17 mouse cellular contexts compared by ENCODE assay signal in the genomic region with DNA sequence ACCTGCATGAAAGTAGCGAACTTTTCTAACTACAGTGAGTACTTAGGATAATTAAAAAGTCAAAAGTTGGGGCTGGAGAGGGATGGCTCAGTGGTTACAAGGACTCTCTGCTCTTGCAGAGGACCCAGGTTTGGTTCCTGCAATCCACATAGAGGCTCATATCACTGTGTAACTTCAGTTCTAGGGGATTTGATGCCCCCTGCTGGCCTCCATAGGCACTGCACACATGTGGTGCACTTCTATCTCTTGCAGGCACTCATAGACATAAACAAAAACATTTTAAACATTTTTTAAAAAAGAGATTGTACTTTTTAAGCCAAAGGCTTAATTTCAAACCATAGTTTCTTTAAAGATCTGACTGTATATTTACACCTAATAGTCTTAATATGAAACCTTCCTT.
A peak's percentile ranks its signal among the peaks of the same experiment; 100 is the strongest.
DNase-seq lines count a peak whose midpoint lies in the region; TF ChIP-seq lines count a peak whose summit lies in the region.
"Had no signal": no experiment of that assay in that cellular context is flagged by ENCODE, and none has a peak within 500 bp of the region (broad histone marks: within the 10 kb centered on the region; RNA-seq: fewer than 3 reads in every experiment).

No protein-coding gene starts in this region.

- H3K9me3 ChIP-seq in ES-E14 (ENCODE audit: control insufficient read depth, insufficient read depth, low read depth, low read length) = no peaks in the 10 kb centered on the region
- H3K9me3 ChIP-seq: embryonic facial prominence, embryonic 15.5 days; forebrain, embryonic 12.5 days; heart, embryonic 15.5 days had no signal

- in situ Hi-C loops in ES-E14 (cut with MboI; ENCODE audit: low sequenced_read_pairs in 2 of 2, unreplicated experiment in 2 of 2) = no loop called here

- no peak for DNase-seq in gastrocnemius, adult 2 months
- DNase-seq in gastrocnemius, postnatal 14 days = no peak
- DNase-seq in left cerebral cortex, adult 2 months (ENCODE audit: extremely low spot score in 1 of 2, low spot score in 2 of 2) = no peak
- no peak for DNase-seq in left cerebral cortex, adult 11 months (ENCODE audit: low spot score)
- DNase-seq in 3T3-L1 (ENCODE audit: low read depth, low spot score) (peak; percentile 5), ES-E14 (ENCODE audit: low read depth, low spot score) (peak; percentile 29)
- no peak for DNase-seq in cerebellum, adult 11-12 months
- no peak for DNase-seq in adrenal gland, postnatal 25 days
- DNase-seq: adrenal gland, postnatal 36 days; cerebellum, postnatal 14 days; embryo, embryonic 11 days; lung, adult 2 months; midbrain, embryonic 14.5 days; thymus, adult 2 months had no signal

- no peaks in the 10 kb centered on the region for H3K36me3 ChIP-seq in ES-E14 (ENCODE audit: control insufficient read depth, insufficient read depth, low read length, poor library complexity, severe bottlenecking)
- H3K36me3 ChIP-seq: embryonic facial prominence, embryonic 15.5 days; forebrain, embryonic 12.5 days; heart, embryonic 15.5 days had no signal

- peaks cover 3 to 4% of the 10 kb centered on the region in 2 experiments; a peak in 2 of 4 replicates for H3K4me1 ChIP-seq in ES-E14 (ENCODE audit: control insufficient read depth in 2 of 2, insufficient read depth in 2 of 2, low read length in 2 of 2, poor library complexity in 1 of 2)
- H3K4me1 ChIP-seq: embryonic facial prominence, embryonic 15.5 days; heart, embryonic 15.5 days had no signal

- no peak overlapping the region for H3K4me3 ChIP-seq in gastrocnemius, adult 2 months
- H3K4me3 ChIP-seq in left cerebral cortex, adult 2 months = no peak overlapping the region
- H3K4me3 ChIP-seq in ES-E14 (ENCODE audit: insufficient read depth in 1 of 2, low read depth in 1 of 2, low read length in 2 of 2, poor library complexity in 1 of 2, severe bottlenecking in 1 of 2) = no peak overlapping the region
- H3K4me3 ChIP-seq: embryonic facial prominence, embryonic 15.5 days; forebrain, embryonic 12.5 days; heart, embryonic 15.5 days had no signal

- intact Hi-C loops in gastrocnemius, adult 2 months (cut with DNase I) = no loop called here
- intact Hi-C loops in gastrocnemius, postnatal 14 days (cut with DNase I; ENCODE audit: low total_unique reads) = no loop called here
- intact Hi-C loops in left cerebral cortex, adult 2 months (cut with DNase I) = no loop called here

- H3K9ac ChIP-seq in ES-E14 (ENCODE audit: insufficient read depth, low read depth, low read length, poor library complexity, severe bottlenecking) = no peak overlapping the region
- H3K9ac ChIP-seq: embryonic facial prominence, embryonic 15.5 days; forebrain, embryonic 12.5 days; heart, embryonic 15.5 days had no signal

- H3K27ac ChIP-seq in gastrocnemius, adult 2 months = no peak overlapping the region
- H3K27ac ChIP-seq in left cerebral cortex, adult 2 months = no peak overlapping the region
- H3K27ac ChIP-seq in ES-E14 (ENCODE audit: insufficient read depth, low read depth, low read length, poor library complexity, severe bottlenecking) = no peak overlapping the region
- H3K27ac ChIP-seq: embryonic facial prominence, embryonic 15.5 days; forebrain, embryonic 12.5 days; heart, embryonic 15.5 days had no signal

- TF ChIP-seq CTCF in gastrocnemius, adult 2 months (IDR thresholded peaks at IDR 0.05) = peak; percentile 32; the same call in 1 of the 2 replicates
- TF ChIP-seq CTCF in left cerebral cortex, adult 2 months (IDR thresholded peaks at IDR 0.05) = peak; percentile 3

TF ChIP-seq in ES-E14, 5 proteins besides CTCF, POLR2A, EP300 and RAD21:
- no peak for TF ChIP-seq CHD2 (IDR thresholded peaks at IDR 0.05; ENCODE audit: low read depth, low read length)
- TF ChIP-seq ZC3H11A (IDR thresholded peaks at IDR 0.05; ENCODE audit: borderline replicate concordance, low read depth, low read length) = peak; percentile 56; the same call in 1 of the 2 replicates

Comparison
In these comparisons a context has a peak if more than half of its experiments do, and no peak if none do; other contexts are left out.
1. DNase-seq: peak in 3T3-L1 (single experiment) and ES-E14 (single experiment); none in gastrocnemius, adult 2 months (single experiment), gastrocnemius, postnatal 14 days (single experiment), left cerebral cortex, adult 2 months (0 of 2), left cerebral cortex, adult 11 months (single experiment), cerebellum, adult 11-12 months (single experiment) and adrenal gland, postnatal 25 days (single experiment).